Mouse (Mus musculus): ENCODE measurements at regions not wholly inside any gene's neighbourhood (a gene's known extent, or its start where the extent isn't known, plus 50 kb on each side); places are given as distances from the start of the nearest gene placed in this dataset.

DNA sequence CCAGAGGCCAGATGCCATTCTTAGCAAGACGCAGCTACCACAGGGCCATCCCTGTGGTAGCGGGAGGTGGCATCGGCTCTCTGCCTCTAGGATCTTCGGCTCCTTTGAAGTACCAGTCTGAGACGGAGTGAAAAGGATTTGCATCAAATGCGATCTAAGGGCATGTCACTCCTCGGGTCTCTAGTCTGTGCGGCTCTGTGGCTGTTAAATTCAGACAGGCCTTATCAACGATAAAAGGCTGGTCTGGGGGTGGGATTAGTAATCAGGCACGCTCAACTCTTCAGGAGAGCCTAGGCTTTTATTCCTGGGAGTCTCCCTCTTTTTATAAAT is 58.7 kb upstream of the Gpc1 start:
- Histone ChIP-seq H3K9ac (ENCODE audit: insufficient read depth, low read depth, low read length, poor library complexity, severe bottlenecking) (no peak overlapping the region), H3K36me3 (ENCODE audit: control insufficient read depth, insufficient read depth, low read length, poor library complexity, severe bottlenecking) (no peaks in the 10 kb centered on the region), H3K9me3 (ENCODE audit: control insufficient read depth, insufficient read depth, low read depth, low read length) (no peaks in the 10 kb centered on the region), H3K4me1 (ENCODE audit: control insufficient read depth in 2 of 2, insufficient read depth in 2 of 2, low read length in 2 of 2, poor library complexity in 1 of 2) (peaks cover 0 to 2% of the 10 kb centered on the region in 2 experiments; a peak in 1 of 4 replicates), H3K27ac (ENCODE audit: insufficient read depth, low read depth, low read length, poor library complexity, severe bottlenecking) (no peak overlapping the region), H3K4me3 (ENCODE audit: insufficient read depth in 1 of 2, low read depth in 1 of 2, low read length in 2 of 2, poor library complexity in 1 of 2, severe bottlenecking in 1 of 2) (no peak overlapping the region)
- no peak for DNase-seq (ENCODE audit: low read depth, low spot score)
- no peak for TF ChIP-seq HCFC1 (IDR thresholded peaks at IDR 0.05; ENCODE audit: borderline replicate concordance, insufficient read depth, low read length)
- no peak for TF ChIP-seq CHD2 (IDR thresholded peaks at IDR 0.05; ENCODE audit: low read depth, low read length)
- in situ Hi-C loops (cut with MboI; ENCODE audit: low sequenced_read_pairs in 2 of 2, unreplicated experiment in 2 of 2): no loop called here

DNA sequence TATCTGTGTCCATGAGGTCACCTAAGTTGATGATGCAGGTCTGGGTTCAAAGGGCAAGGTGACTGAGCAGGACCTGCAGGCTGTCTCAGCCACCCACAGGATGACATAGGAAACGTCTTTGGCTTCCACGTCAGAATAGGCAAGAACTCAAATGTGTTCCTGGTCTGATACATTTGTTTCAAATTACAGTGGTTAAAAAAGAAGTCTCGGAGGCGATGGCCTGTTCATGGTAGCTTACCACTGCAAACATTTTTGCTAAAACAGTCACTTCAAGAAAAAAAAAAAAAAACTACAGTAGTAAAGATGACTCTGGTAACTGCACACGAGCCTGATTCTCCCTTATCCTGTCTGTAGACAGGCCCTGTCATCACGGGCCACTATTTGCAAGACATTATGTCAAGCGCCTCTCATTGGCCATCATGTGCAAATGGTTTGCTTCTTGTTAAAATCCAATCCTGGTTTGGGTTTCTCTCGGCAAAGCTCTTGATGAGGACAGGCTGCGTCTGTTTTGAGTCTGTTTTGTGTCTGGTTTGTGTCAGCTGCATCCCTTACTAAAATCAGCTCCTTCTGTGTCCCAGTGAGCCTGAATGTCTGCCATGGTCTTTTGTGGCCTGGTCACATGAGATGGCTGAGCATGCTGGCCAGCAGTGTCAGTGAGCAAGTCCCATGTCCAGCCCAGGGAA is 59.2 kb upstream of the Gpc1 start:
- TF ChIP-seq CHD2 (IDR thresholded peaks at IDR 0.05; ENCODE audit: low read depth, low read length): no peak
- no peak for TF ChIP-seq HCFC1 (IDR thresholded peaks at IDR 0.05; ENCODE audit: borderline replicate concordance, insufficient read depth, low read length)
- no peak for TF ChIP-seq ZC3H11A (IDR thresholded peaks at IDR 0.05; ENCODE audit: borderline replicate concordance, low read depth, low read length)
- TF ChIP-seq ZNF384 (IDR thresholded peaks at IDR 0.05; ENCODE audit: low read depth, low read length): no peak
- TF ChIP-seq MAFK (IDR thresholded peaks at IDR 0.05; ENCODE audit: insufficient read depth, low read depth, low read length): no peak
- Histone ChIP-seq H3K27ac (ENCODE audit: insufficient read depth, low read depth, low read length, poor library complexity, severe bottlenecking) (no peak overlapping the region), H3K4me3 (ENCODE audit: insufficient read depth in 1 of 2, low read depth in 1 of 2, low read length in 2 of 2, poor library complexity in 1 of 2, severe bottlenecking in 1 of 2) (no peak overlapping the region), H3K4me1 (ENCODE audit: control insufficient read depth in 2 of 2, insufficient read depth in 2 of 2, low read length in 2 of 2, poor library complexity in 1 of 2) (peaks cover 0 to 2% of the 10 kb centered on the region in 2 experiments; a peak in 1 of 4 replicates), H3K36me3 (ENCODE audit: control insufficient read depth, insufficient read depth, low read length, poor library complexity, severe bottlenecking) (no peaks in the 10 kb centered on the region), H3K9me3 (ENCODE audit: control insufficient read depth, insufficient read depth, low read depth, low read length) (no peaks in the 10 kb centered on the region), H3K9ac (ENCODE audit: insufficient read depth, low read depth, low read length, poor library complexity, severe bottlenecking) (no peak overlapping the region)
- DNase-seq (ENCODE audit: low read depth, low spot score): no peak
- in situ Hi-C loops (cut with MboI; ENCODE audit: low sequenced_read_pairs in 2 of 2, unreplicated experiment in 2 of 2): no loop called here

DNA sequence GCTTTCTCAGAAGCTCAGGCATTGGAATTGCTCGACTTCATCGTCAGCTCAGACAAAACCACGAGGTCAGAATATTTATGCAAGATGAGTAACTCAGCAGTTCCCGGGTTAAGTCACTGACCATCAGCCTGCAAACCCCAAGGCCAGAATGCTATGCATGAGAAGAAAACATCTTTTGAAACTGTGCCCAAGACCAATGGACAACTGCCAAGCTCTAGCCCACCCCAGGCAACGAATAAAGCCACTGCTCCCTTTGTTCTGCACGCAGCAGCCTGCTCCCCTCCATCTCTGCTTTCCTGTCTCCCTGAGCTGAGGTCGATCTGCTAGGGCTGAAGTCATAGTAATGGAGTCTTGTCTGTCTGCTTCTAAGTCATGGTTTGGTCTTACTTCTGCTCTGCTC is 61.7 kb upstream of the Gpc1 start:
- H3K36me3 ChIP-seq (ENCODE audit: control insufficient read depth, insufficient read depth, low read length, poor library complexity, severe bottlenecking): no peaks in the 10 kb centered on the region
- no peak overlapping the region for H3K4me3 ChIP-seq (ENCODE audit: insufficient read depth in 1 of 2, low read depth in 1 of 2, low read length in 2 of 2, poor library complexity in 1 of 2, severe bottlenecking in 1 of 2)
- in situ Hi-C loops (cut with MboI; ENCODE audit: low sequenced_read_pairs in 2 of 2, unreplicated experiment in 2 of 2): no loop called here
- no peak overlapping the region for H3K27ac ChIP-seq (ENCODE audit: insufficient read depth, low read depth, low read length, poor library complexity, severe bottlenecking)
- no peaks in the 10 kb centered on the region for H3K9me3 ChIP-seq (ENCODE audit: control insufficient read depth, insufficient read depth, low read depth, low read length)
- DNase-seq (ENCODE audit: low read depth, low spot score): no peak
- TF ChIP-seq CHD2 (IDR thresholded peaks at IDR 0.05; ENCODE audit: low read depth, low read length) (no peak), ZC3H11A (IDR thresholded peaks at IDR 0.05; ENCODE audit: borderline replicate concordance, low read depth, low read length) (no peak), ZNF384 (IDR thresholded peaks at IDR 0.05; ENCODE audit: low read depth, low read length) (no peak)
- no peaks in the 10 kb centered on the region for H3K4me1 ChIP-seq (ENCODE audit: control insufficient read depth in 2 of 2, insufficient read depth in 2 of 2, low read length in 2 of 2, poor library complexity in 1 of 2)
- H3K9ac ChIP-seq (ENCODE audit: insufficient read depth, low read depth, low read length, poor library complexity, severe bottlenecking): no peak overlapping the region

DNA sequence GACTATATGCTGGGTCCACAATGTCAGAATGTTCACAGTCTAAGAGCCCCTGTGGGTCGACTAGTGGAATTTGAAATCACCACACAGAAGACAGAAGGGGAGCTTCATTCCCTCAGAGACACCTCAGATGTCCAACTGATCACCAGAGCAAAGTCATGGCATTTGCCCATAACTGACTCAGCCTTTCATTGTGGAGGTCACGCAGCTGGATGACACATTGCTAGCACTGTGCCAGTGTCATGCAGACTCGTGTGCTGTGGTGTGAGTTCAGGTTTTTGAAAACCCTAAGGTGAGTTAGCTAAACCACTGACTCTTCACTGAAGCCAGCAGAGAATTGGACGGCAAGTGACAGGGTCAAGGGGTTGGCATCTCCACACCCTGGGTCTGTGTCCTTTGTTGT is 62.3 kb upstream of the Gpc1 start:
- TF ChIP-seq MAFK (IDR thresholded peaks at IDR 0.05; ENCODE audit: insufficient read depth, low read depth, low read length) (no peak), HCFC1 (IDR thresholded peaks at IDR 0.05; ENCODE audit: borderline replicate concordance, insufficient read depth, low read length) (no peak), CHD2 (IDR thresholded peaks at IDR 0.05; ENCODE audit: low read depth, low read length) (no peak), ZC3H11A (IDR thresholded peaks at IDR 0.05; ENCODE audit: borderline replicate concordance, low read depth, low read length) (no peak), ZNF384 (IDR thresholded peaks at IDR 0.05; ENCODE audit: low read depth, low read length) (no peak)
- H3K4me3 ChIP-seq (ENCODE audit: insufficient read depth in 1 of 2, low read depth in 1 of 2, low read length in 2 of 2, poor library complexity in 1 of 2, severe bottlenecking in 1 of 2): no peak overlapping the region
- H3K9ac ChIP-seq (ENCODE audit: insufficient read depth, low read depth, low read length, poor library complexity, severe bottlenecking): no peak overlapping the region
- no peaks in the 10 kb centered on the region for H3K36me3 ChIP-seq (ENCODE audit: control insufficient read depth, insufficient read depth, low read length, poor library complexity, severe bottlenecking)
- in situ Hi-C loops (cut with MboI; ENCODE audit: low sequenced_read_pairs in 2 of 2, unreplicated experiment in 2 of 2): no loop called here
- no peak for DNase-seq (ENCODE audit: low read depth, low spot score)
- H3K27ac ChIP-seq (ENCODE audit: insufficient read depth, low read depth, low read length, poor library complexity, severe bottlenecking): no peak overlapping the region
- no peaks in the 10 kb centered on the region for H3K4me1 ChIP-seq (ENCODE audit: control insufficient read depth in 2 of 2, insufficient read depth in 2 of 2, low read length in 2 of 2, poor library complexity in 1 of 2)
- H3K9me3 ChIP-seq (ENCODE audit: control insufficient read depth, insufficient read depth, low read depth, low read length): no peaks in the 10 kb centered on the region

DNA sequence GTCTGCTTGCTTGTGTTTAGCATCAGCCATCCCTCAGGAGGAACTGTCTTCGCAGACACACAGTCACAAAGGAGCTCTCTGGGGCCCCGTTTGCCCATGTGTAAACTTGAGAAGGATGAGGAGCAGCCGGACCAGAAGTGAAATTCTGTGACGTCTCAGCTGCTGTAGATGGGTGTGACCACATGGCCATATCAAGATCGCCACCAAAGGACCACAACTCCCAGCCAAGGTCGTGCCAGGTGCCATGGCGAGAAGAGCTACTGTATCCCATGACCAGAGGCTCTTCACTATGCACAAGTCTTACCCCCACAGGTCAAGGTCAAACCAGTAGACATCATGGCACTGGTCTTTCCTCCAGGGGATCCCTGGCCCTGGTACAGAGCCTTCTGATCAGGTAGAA is 64.9 kb upstream of the Gpc1 start:
- no peak for DNase-seq (ENCODE audit: low read depth, low spot score)
- Histone ChIP-seq H3K9ac (ENCODE audit: insufficient read depth, low read depth, low read length, poor library complexity, severe bottlenecking) (no peak overlapping the region), H3K4me3 (ENCODE audit: insufficient read depth in 1 of 2, low read depth in 1 of 2, low read length in 2 of 2, poor library complexity in 1 of 2, severe bottlenecking in 1 of 2) (no peak overlapping the region), H3K9me3 (ENCODE audit: control insufficient read depth, insufficient read depth, low read depth, low read length) (no peaks in the 10 kb centered on the region), H3K27ac (ENCODE audit: insufficient read depth, low read depth, low read length, poor library complexity, severe bottlenecking) (no peak overlapping the region), H3K36me3 (ENCODE audit: control insufficient read depth, insufficient read depth, low read length, poor library complexity, severe bottlenecking) (no peaks in the 10 kb centered on the region), H3K4me1 (ENCODE audit: control insufficient read depth in 2 of 2, insufficient read depth in 2 of 2, low read length in 2 of 2, poor library complexity in 1 of 2) (no peaks in the 10 kb centered on the region)
- no peak for TF ChIP-seq HCFC1 (IDR thresholded peaks at IDR 0.05; ENCODE audit: borderline replicate concordance, insufficient read depth, low read length)
- TF ChIP-seq ZNF384 (IDR thresholded peaks at IDR 0.05; ENCODE audit: low read depth, low read length): no peak
- TF ChIP-seq MAFK (IDR thresholded peaks at IDR 0.05; ENCODE audit: insufficient read depth, low read depth, low read length): no peak
- TF ChIP-seq ZC3H11A (IDR thresholded peaks at IDR 0.05; ENCODE audit: borderline replicate concordance, low read depth, low read length): no peak
- TF ChIP-seq CHD2 (IDR thresholded peaks at IDR 0.05; ENCODE audit: low read depth, low read length): no peak
- in situ Hi-C loops (cut with MboI; ENCODE audit: low sequenced_read_pairs in 2 of 2, unreplicated experiment in 2 of 2): no loop called here

All from ES-E14 (cell line).